Mouse (Mus musculus) erythroblast, embryonic 14.5 days (primary cell): ENCODE results near the gene Slc16a5.

Experiments used
- GATA1 ChIP-seq: IDR thresholded peaks from 2 replicates; pipeline ENCODE4 v1.6.1; 2012; ENCODE audit warnings: low read length, inconsistent platforms, mixed read lengths
- TAL1 ChIP-seq: IDR thresholded peaks from 3 replicates; pipeline ENCODE4 v1.6.1; 2012; ENCODE audit warnings: low read length, inconsistent platforms, mixed read lengths

- TF ChIP-seq GATA1 (no peak), TAL1 (no peak)
Observed at GRCm38 (mm10) chr11:115419531-115420237, 42.6 kb upstream of the Slc16a5 start, which contains the start of the genes Atp5h and Kctd2.
